ENCODE assay signal across 9 mouse cellular contexts in the genomic region with DNA sequence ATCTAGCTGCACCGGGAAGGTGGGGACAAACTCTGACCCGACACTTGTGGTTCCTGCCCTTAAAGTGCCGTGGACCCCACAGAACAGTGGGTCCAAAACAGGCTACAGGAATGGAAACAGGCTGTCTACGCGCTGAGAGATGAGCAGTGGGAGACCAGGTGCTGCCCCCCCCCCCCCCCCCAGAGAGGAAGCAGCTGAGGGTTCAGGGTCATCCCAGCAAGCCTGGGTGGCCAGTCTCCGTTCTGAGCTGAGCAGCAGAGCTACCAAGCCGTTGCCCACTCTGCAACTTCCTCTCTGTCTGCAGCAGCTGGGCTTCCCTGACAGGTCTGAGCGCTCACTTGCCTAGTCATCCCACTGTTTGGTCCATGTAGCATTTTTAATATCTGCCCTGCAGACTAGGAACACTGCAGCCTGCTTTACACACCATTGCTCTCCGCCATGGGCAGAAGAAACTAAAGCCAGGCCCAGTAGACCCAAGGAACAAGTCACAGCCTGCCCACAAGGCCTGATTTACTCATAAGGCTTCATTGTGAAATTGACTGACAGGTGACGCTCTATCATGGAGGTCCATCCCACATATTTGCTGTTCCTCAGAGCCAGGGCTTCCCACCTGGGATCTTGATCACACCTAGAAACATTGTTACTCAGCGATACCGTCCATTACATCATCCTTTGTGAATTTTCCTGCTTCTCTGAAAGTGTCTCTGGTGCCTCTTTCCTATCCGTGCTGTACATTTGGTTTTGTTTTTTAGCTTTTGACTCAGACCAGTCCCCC. TPM values are rescaled to one million over a fixed set of nuclear protein-coding genes. Genes with fewer than 3 reads are reported as not detected.
A peak's percentile ranks its signal among the peaks of the same experiment; 100 is the strongest.
DNase-seq lines count a peak whose midpoint lies in the region; ATAC-seq and TF ChIP-seq lines count a peak whose summit lies in the region.
"Had no signal": no experiment of that assay in that cellular context is flagged by ENCODE, and none has a peak within 500 bp of the region (broad histone marks: within the 10 kb centered on the region; RNA-seq: fewer than 3 reads in every experiment).

No protein-coding gene starts in this region.

- no peak for DNase-seq in lung, postnatal 36 days
- peak; percentile 76 for DNase-seq in fat pad, adult 2 months (ENCODE audit: extremely low read depth, low read depth, low spot score)
- DNase-seq in kidney, postnatal 0 days (ENCODE audit: low spot score), result no peak
- DNase-seq in splenic B cell, adult 2 months (ENCODE audit: low read depth, low spot score), result peak; percentile 33
- no peak for DNase-seq in urinary bladder, postnatal 25 days (ENCODE audit: low spot score)
- DNase-seq: adrenal gland, adult 8-10 months; thymus, adult 18-20 months had no signal

- no peak for TF ChIP-seq CTCF in kidney, postnatal 0 days (IDR thresholded peaks at IDR 0.05; ENCODE audit: low read depth)

- peak overlapping the region; percentile 94 for H3K27ac ChIP-seq in lung, embryonic 15.5 days
- H3K27ac ChIP-seq in kidney, postnatal 0 days, result peak overlapping the region; percentile 89

- H3K9ac ChIP-seq in lung, embryonic 15.5 days, result peak overlapping the region; percentile 16; the same call in 1 of the 2 replicates
- 0 out of 2 replicates have a peak overlapping the region, but pooled peaks have one; percentile 3 for H3K9ac ChIP-seq in kidney, postnatal 0 days (ENCODE audit: low read depth, low read length)

- 43% methylated on average over 13 of the region's 13 CpGs for WGBS in lung, embryonic 15.5 days
- 60% methylated on average over 13 of the region's 13 CpGs for WGBS in kidney, postnatal 0 days

- no peak overlapping the region for H3K4me3 ChIP-seq in lung, embryonic 15.5 days
- H3K4me3 ChIP-seq in kidney, postnatal 0 days (replicated peaks; ENCODE audit: low read depth, low read length), result no peak overlapping the region

- ATAC-seq in lung, embryonic 15.5 days (ENCODE audit: borderline replicate concordance, extremely low read depth, low FRiP score, low TSS enrichment), result no peak
- ATAC-seq in kidney, postnatal 0 days (replicated peaks; ENCODE audit: low FRiP score, low read depth), result no peak
- no peak for ATAC-seq in frontal cortex, adult (ENCODE audit: low TSS enrichment)

- H3K27me3 ChIP-seq in lung, embryonic 15.5 days, result no peaks in the 10 kb centered on the region
- no peaks in the 10 kb centered on the region for H3K27me3 ChIP-seq in kidney, postnatal 0 days (ENCODE audit: insufficient read depth, low read length)
- no peaks in the 10 kb centered on the region for H3K27me3 ChIP-seq in splenic B cell, adult 2 months (ENCODE audit: control insufficient read depth, insufficient read depth, low read length, poor library complexity, severe bottlenecking)

- H3K36me3 ChIP-seq in lung, embryonic 15.5 days, result no peaks in the 10 kb centered on the region
- H3K36me3 ChIP-seq in kidney, postnatal 0 days (ENCODE audit: insufficient read depth, low read length), result no peaks in the 10 kb centered on the region
- peaks cover under 1% of the 10 kb centered on the region; the same call in 1 of the 2 replicates for H3K36me3 ChIP-seq in splenic B cell, adult 2 months (ENCODE audit: control insufficient read depth, insufficient read depth, low read length, poor library complexity, severe bottlenecking)

- H3K4me1 ChIP-seq in lung, embryonic 15.5 days, result peaks cover 70% of the 10 kb centered on the region
- peaks cover 55% of the 10 kb centered on the region for H3K4me1 ChIP-seq in kidney, postnatal 0 days (replicated peaks; ENCODE audit: insufficient read depth, low read length)

- no peaks in the 10 kb centered on the region for H3K9me3 ChIP-seq in lung, embryonic 15.5 days
- H3K9me3 ChIP-seq in kidney, postnatal 0 days (replicated peaks; ENCODE audit: low read length), result no peaks in the 10 kb centered on the region

- H3K4me2 ChIP-seq in lung, embryonic 15.5 days, result peak overlapping the region; percentile 51; the same call in 1 of the 2 replicates
- no peak overlapping the region for H3K4me2 ChIP-seq in kidney, postnatal 0 days (ENCODE audit: low read length)

RNA-seq across cellular contexts. Expression of a gene that starts 34.6 kb away (rescaled TPM):
- polyA plus RNA-seq in lung, embryonic 15.5 days (2015; fragmentation: Nextera tagmentation; extraction: Ambion mirVana), result 15.5 and 17.6 TPM in 2 replicates
- 14.8 and 15.3 TPM in 2 replicates for polyA plus RNA-seq in kidney, postnatal 0 days (2015; fragmentation: Nextera tagmentation; extraction: Ambion mirVana)

RNA-seq across cellular contexts. Expression of a gene that starts 55.9 kb away (rescaled TPM):
- 690 and 692 TPM in 2 replicates for polyA plus RNA-seq in lung, embryonic 15.5 days (2015; fragmentation: Nextera tagmentation; extraction: Ambion mirVana)
- polyA plus RNA-seq in kidney, postnatal 0 days (2015; fragmentation: Nextera tagmentation; extraction: Ambion mirVana), result 630 and 689 TPM in 2 replicates

Comparison
In these comparisons a context has a peak if more than half of its experiments do, and no peak if none do; other contexts are left out.
1. DNase-seq: peak in fat pad, adult 2 months (single experiment) and splenic B cell, adult 2 months (single experiment); none in lung, postnatal 36 days (single experiment), kidney, postnatal 0 days (single experiment) and urinary bladder, postnatal 25 days (single experiment).